Mouse (Mus musculus) ES-E14 (cell line): ENCODE data around the gene St8sia1.

ENCODE experiments used
- HCFC1 ChIP-seq: IDR thresholded peaks from 2 replicates; pipeline ENCODE4 v1.6.1; 2012; ENCODE audit warnings: low read length, inconsistent platforms, borderline replicate concordance; ENCODE audit not compliant: insufficient read depth
- MAFK ChIP-seq: IDR thresholded peaks from 2 replicates; pipeline ENCODE4 v1.6.1; 2014; ENCODE audit warnings: mild to moderate bottlenecking, low read depth, low read length, inconsistent platforms; ENCODE audit not compliant: insufficient read depth
- ZC3H11A ChIP-seq: IDR thresholded peaks from 2 replicates; pipeline ENCODE4 v1.6.1; 2012; ENCODE audit warnings: low read depth, mild to moderate bottlenecking, inconsistent platforms, low read length, borderline replicate concordance
- ZNF384 ChIP-seq: IDR thresholded peaks from 2 replicates; pipeline ENCODE4 v1.6.1; 2012; ENCODE audit warnings: low read depth, low read length, inconsistent platforms

DNA sequence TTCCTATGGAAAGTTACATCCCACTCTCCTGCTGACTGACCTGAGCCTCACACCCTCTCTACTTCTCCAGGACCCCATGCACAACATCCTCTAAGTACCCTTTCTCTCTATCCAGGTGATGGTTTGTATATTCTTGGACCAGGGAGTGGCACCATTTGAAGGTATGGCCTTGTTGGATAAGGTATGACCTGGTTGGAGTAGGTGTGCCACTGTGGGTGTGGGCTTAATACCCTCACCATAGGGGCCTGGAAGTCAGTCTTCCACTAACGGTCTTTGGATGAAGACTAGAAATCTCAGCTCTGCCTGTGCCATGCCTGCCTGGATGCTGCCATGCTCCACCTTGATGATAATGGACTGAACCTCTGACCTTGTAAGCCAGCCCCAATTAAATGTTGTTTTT lies 125.8 kb downstream of the St8sia1 start:
- TF ChIP-seq MAFK (no peak), ZNF384 (no peak), ZC3H11A (no peak), HCFC1 (no peak)
